Mouse (Mus musculus) small intestine, adult 2 months (tissue): Measurements from ENCODE around the gene Kcnmb2.

ENCODE experiments used
- CTCF ChIP-seq: fragments of 200-500 bp; IDR thresholded peaks from 2 replicates; pipeline ENCODE4 v1.5.1; 2012; ENCODE audit warnings: low read depth, mild to moderate bottlenecking, control low read depth, inconsistent platforms, low read length, moderate library complexity, mixed read lengths; ENCODE audit not compliant: insufficient replicate concordance, insufficient read length; ENCODE audit errors: extremely low read depth
- POLR2A ChIP-seq: fragments of 200-500 bp; IDR thresholded peaks from 2 replicates; pipeline ENCODE4 v1.6.1; 2012; ENCODE audit warnings: low read depth, mild to moderate bottlenecking, control low read depth, inconsistent platforms, low read length, moderate library complexity

DNA sequence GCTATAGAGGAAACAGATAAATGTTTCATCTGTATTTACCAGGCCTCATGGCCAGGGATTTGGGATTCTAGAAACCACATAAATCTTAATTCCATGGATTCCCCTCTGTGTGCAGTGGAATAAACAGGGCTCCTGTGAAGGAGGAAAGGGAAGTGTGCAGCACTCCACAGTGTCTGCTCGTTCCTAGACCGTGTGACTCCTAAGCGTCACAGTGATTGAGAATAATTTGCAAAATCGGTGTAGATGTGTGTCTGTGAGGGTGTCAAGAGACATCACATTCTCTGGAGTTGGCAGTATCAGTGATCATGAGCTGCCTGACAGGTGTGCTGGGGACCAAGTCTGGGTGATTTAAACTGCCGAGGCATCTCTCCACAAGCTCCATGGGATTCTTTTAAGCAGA lies 8.9 kb downstream of the Kcnmb2 start:
- TF ChIP-seq POLR2A (no peak), CTCF (no peak)
